Mouse (Mus musculus) bone marrow, adult 2 months (tissue): ENCODE data around the gene Fchsd2.

Source experiments
- CTCF ChIP-seq: fragments of 200-500 bp; IDR thresholded peaks from 2 replicates; pipeline ENCODE4 v1.5.1; 2011; ENCODE audit warnings: low read length, control low read depth; ENCODE audit not compliant: control insufficient read depth, insufficient read depth
- POLR2A ChIP-seq: fragments of 200-500 bp; IDR thresholded peaks from 2 replicates; pipeline ENCODE4 v1.6.1; 2011; ENCODE audit warnings: low read depth, mild to moderate bottlenecking, control low read depth, low read length, borderline replicate concordance; ENCODE audit not compliant: control insufficient read depth

DNA sequence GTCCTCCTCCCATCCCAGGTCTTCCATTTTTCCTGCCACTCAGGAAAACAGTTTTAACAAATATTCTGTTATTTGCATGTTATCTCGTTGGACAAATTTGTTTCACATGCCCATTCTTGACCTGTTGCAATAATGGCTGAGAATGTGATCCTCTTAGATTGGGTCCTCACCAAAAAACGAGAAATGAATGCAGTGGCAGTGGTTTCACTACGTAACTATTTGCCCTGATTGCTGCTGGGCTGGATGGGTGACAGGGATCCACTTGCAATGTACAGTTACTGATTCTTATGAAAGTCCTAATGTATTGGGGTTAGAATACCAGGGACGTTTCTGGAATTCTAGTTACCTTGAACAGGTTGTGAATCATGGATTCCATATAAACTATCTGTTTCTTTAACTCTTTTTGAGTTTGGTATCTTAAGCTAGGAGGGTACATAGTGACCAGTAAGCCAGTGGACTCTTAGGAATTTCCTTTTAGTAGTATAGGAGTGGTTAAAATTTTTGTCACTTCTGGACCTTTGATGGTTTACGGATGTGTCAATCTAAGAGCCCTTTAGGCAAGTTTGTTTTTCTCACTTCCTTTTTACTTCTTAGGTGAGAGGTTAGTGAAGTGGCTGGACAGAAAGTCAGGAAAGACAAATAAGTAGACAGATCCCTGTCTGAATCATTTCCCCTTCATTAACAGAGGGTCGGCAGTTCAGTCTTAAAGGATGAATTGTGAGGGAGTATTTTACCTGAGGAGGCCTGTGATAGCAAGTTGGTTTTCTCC is 31.1 kb downstream of the Fchsd2 start:
- no peak for TF ChIP-seq CTCF
- TF ChIP-seq POLR2A = no peak
